19 mouse cellular contexts compared by ENCODE assay signal in the genomic region with DNA sequence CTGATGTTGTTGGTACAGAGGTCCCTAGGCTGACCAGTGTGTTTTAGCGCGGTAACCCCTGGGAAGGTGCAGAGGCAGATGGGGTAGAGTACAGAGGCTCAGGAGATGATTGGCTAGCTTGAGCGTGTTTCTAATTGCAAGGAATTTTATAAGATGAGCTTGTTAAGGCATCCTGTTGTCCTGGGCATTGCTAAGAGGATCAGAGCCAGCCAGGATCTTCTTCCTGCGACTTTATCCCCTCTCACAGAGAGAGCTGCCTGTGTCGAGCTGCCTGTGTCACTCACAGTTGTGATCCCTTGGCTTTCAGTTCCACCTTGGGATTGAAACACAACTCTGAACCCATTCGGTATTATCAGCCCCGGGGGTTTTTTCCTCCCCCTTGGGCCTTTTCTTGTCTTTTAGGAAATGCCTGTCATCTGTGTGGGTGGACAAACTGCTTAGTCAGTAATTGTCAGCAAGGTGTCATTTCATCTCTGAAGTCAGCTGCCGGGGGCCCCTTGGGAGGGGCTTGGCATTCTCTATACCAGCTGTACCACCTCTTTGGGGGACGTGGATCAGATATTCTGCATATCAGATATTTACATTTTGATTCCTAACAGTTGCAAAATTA.
DNase-seq lines count a peak whose midpoint lies in the region; ATAC-seq and TF ChIP-seq lines count a peak whose summit lies in the region.
"Had no signal": no experiment of that assay in that cellular context is flagged by ENCODE, and none has a peak within 500 bp of the region (broad histone marks: within the 10 kb centered on the region; RNA-seq: fewer than 3 reads in every experiment).

No protein-coding gene starts in this region.

- H3K27me3 ChIP-seq in heart, embryonic 12.5 days (replicated peaks), result no peaks in the 10 kb centered on the region
- H3K27me3 ChIP-seq in megakaryocyte, embryonic 14.5 days (replicated peaks), result no peaks in the 10 kb centered on the region
- no peaks in the 10 kb centered on the region for H3K27me3 ChIP-seq in liver, postnatal 0 days (ENCODE audit: insufficient read depth, low read length)
- no peaks in the 10 kb centered on the region for H3K27me3 ChIP-seq in forebrain, embryonic 14.5 days (replicated peaks; ENCODE audit: control insufficient read depth, insufficient read depth, low read length)
- H3K27me3 ChIP-seq: midbrain, embryonic 13.5 days; neural tube, embryonic 13.5 days had no signal

- TF ChIP-seq EP300 in liver, postnatal 0 days (IDR thresholded peaks at IDR 0.05; ENCODE audit: low read depth), result peak; percentile 34

- H3K4me2 ChIP-seq in heart, embryonic 12.5 days, result no peak overlapping the region
- H3K4me2 ChIP-seq in liver, postnatal 0 days (ENCODE audit: low read depth, low read length), result no peak overlapping the region
- H3K4me2 ChIP-seq in forebrain, embryonic 14.5 days (ENCODE audit: low read length), result no peak overlapping the region
- H3K4me2 ChIP-seq: midbrain, embryonic 13.5 days; neural tube, embryonic 13.5 days had no signal

- no peaks in the 10 kb centered on the region for H3K9me3 ChIP-seq in heart, embryonic 12.5 days (replicated peaks)
- H3K9me3 ChIP-seq in megakaryocyte, embryonic 14.5 days, result no peaks in the 10 kb centered on the region
- no peaks in the 10 kb centered on the region for H3K9me3 ChIP-seq in liver, postnatal 0 days (ENCODE audit: low read length)
- no peaks in the 10 kb centered on the region for H3K9me3 ChIP-seq in forebrain, embryonic 14.5 days (replicated peaks; ENCODE audit: control insufficient read depth, low read length)
- H3K9me3 ChIP-seq: embryonic facial prominence, embryonic 10.5 days; midbrain, embryonic 13.5 days; neural tube, embryonic 13.5 days had no signal

- H3K36me3 ChIP-seq in heart, embryonic 12.5 days, result peaks cover 33% of the 10 kb centered on the region
- H3K36me3 ChIP-seq in megakaryocyte, embryonic 14.5 days (replicated peaks; ENCODE audit: low read length), result peaks cover 92% of the 10 kb centered on the region
- peaks cover 25% of the 10 kb centered on the region for H3K36me3 ChIP-seq in liver, postnatal 0 days (replicated peaks; ENCODE audit: insufficient read depth, low read length)
- peaks cover 8% of the 10 kb centered on the region for H3K36me3 ChIP-seq in forebrain, embryonic 14.5 days (ENCODE audit: control insufficient read depth, insufficient read depth, low read length)

- WGBS in heart, embryonic 12.5 days, result 40% methylated on average over 9 of the region's 9 CpGs
- WGBS in liver, postnatal 0 days (ENCODE audit: insufficient replicate concordance), result 54% methylated on average over 9 of the region's 9 CpGs
- 62% methylated on average over 9 of the region's 9 CpGs for WGBS in forebrain, embryonic 14.5 days

- intact Hi-C loops in left cerebral cortex, postnatal 10 days (cut with DNase I), result no loop called here

- TF ChIP-seq CTCF in liver, postnatal 0 days (IDR thresholded peaks at IDR 0.05; ENCODE audit: low read depth), result no peak

- DNase-seq in heart, postnatal 4 days, result no peak
- DNase-seq in liver, postnatal 0 days, result no peak
- no peak for DNase-seq in left cerebral cortex, postnatal 10 days (ENCODE audit: extremely low spot score in 1 of 2, low spot score in 2 of 2)
- DNase-seq in forebrain, embryonic 14.5 days (ENCODE audit: low spot score), result no peak
- DNase-seq: adrenal gland, postnatal 25 days; cerebellum, adult 11 months; gastrocnemius, postnatal 36 days; kidney, adult 18-20 months; left cerebral cortex, postnatal 4 days; right cerebral cortex, postnatal 25 days; thymus, postnatal 36 days had no signal

- peak overlapping the region; percentile 34; the same call in 1 of the 2 replicates for H3K27ac ChIP-seq in heart, embryonic 12.5 days (ENCODE audit: poor library complexity, severe bottlenecking)
- H3K27ac ChIP-seq in liver, postnatal 0 days (ENCODE audit: low read depth), result no peak overlapping the region
- no peak overlapping the region for H3K27ac ChIP-seq in forebrain, embryonic 14.5 days (ENCODE audit: low read depth, low read length)
- H3K27ac ChIP-seq: embryonic facial prominence, embryonic 10.5 days; kidney, postnatal 0 days; midbrain, embryonic 13.5 days; neural tube, embryonic 13.5 days had no signal

- H3K9ac ChIP-seq in heart, embryonic 12.5 days, result peak overlapping the region; percentile 1; the same call in 1 of the 2 replicates
- H3K9ac ChIP-seq in liver, postnatal 0 days (replicated peaks), result no peak overlapping the region
- H3K9ac ChIP-seq in forebrain, embryonic 14.5 days (ENCODE audit: low read length), result no peak overlapping the region
- H3K9ac ChIP-seq: midbrain, embryonic 13.5 days; neural tube, embryonic 13.5 days had no signal

- no peak overlapping the region for H3K4me3 ChIP-seq in heart, embryonic 12.5 days
- peak overlapping the region; percentile 83 for H3K4me3 ChIP-seq in megakaryocyte, embryonic 14.5 days (replicated peaks)
- H3K4me3 ChIP-seq in liver, postnatal 0 days (ENCODE audit: low read depth, low read length), result no peak overlapping the region
- H3K4me3 ChIP-seq in forebrain, embryonic 14.5 days (ENCODE audit: low read depth, low read length), result no peak overlapping the region
- H3K4me3 ChIP-seq: embryonic facial prominence, embryonic 10.5 days; midbrain, embryonic 13.5 days; neural tube, embryonic 13.5 days had no signal

- peaks cover 71% of the 10 kb centered on the region for H3K4me1 ChIP-seq in heart, embryonic 12.5 days (replicated peaks)
- H3K4me1 ChIP-seq in megakaryocyte, embryonic 14.5 days, result peaks cover 99% of the 10 kb centered on the region
- peaks cover 14% of the 10 kb centered on the region for H3K4me1 ChIP-seq in liver, postnatal 0 days (ENCODE audit: insufficient read depth)
- H3K4me1 ChIP-seq in forebrain, embryonic 14.5 days (ENCODE audit: control insufficient read depth, insufficient read depth, low read length), result no peaks in the 10 kb centered on the region

- no peak for ATAC-seq in heart, embryonic 12.5 days (ENCODE audit: insufficient number of reproducible peaks, low FRiP score)
- ATAC-seq in megakaryocyte, adult 5-6 weeks (ENCODE audit: poor library complexity, severe bottlenecking), result no peak
- no peak for ATAC-seq in liver, postnatal 0 days
- ATAC-seq in forebrain, embryonic 14.5 days, result no peak
- ATAC-seq: lung, postnatal 0 days; midbrain, embryonic 13.5 days had no signal
